In genomic region chr3:96173185-96173584, GRCm38 (mm10) we compare ENCODE assay signal across 8 mouse cellular contexts. TPM values are rescaled to one million over a fixed set of nuclear protein-coding genes. Genes with fewer than 3 reads are reported as not detected.
DNase-seq lines count a peak whose midpoint lies in the region; ATAC-seq and TF ChIP-seq lines count a peak whose summit lies in the region.

No protein-coding gene starts in this region.

- peak overlapping the region; percentile 84 for H3K9ac ChIP-seq in heart, embryonic 14.5 days (ENCODE audit: low read length)
- H3K9ac ChIP-seq in ES-E14 (ENCODE audit: insufficient read depth, low read depth, low read length, poor library complexity, severe bottlenecking): peak overlapping the region; percentile 99
- peak overlapping the region; percentile 86 for H3K9ac ChIP-seq in forebrain, postnatal 0 days

- peaks cover 46% of the 10 kb centered on the region for H3K36me3 ChIP-seq in heart, embryonic 14.5 days (ENCODE audit: control insufficient read depth, insufficient read depth, low read length)
- peaks cover 37% of the 10 kb centered on the region for H3K36me3 ChIP-seq in ES-E14 (ENCODE audit: control insufficient read depth, insufficient read depth, low read length, poor library complexity, severe bottlenecking)
- peaks cover 36% of the 10 kb centered on the region for H3K36me3 ChIP-seq in forebrain, postnatal 0 days (ENCODE audit: insufficient read depth)
- H3K36me3 ChIP-seq in midbrain, embryonic 10.5 days: peaks cover 49% of the 10 kb centered on the region

- DNase-seq in heart, adult 18-20 months: no peak
- no peak for DNase-seq in ES-E14 (ENCODE audit: low read depth, low spot score)
- DNase-seq in forebrain, postnatal 0 days: no peak
- DNase-seq in midbrain, embryonic 10.5 days (ENCODE audit: low spot score): no peak
- no peak for DNase-seq in gastrocnemius, postnatal 14 days
- DNase-seq in retina, embryonic 14.5 days (ENCODE audit: low spot score): no peak
- DNase-seq in left cerebral cortex, adult 9 months (ENCODE audit: low spot score in 2 of 2): no peak

- no peak overlapping the region for H3K27ac ChIP-seq in heart, embryonic 14.5 days (replicated peaks in 1 of 2; ENCODE audit: control insufficient read depth in 1 of 2, insufficient read depth in 1 of 2, low read depth in 2 of 2, low read length in 2 of 2)
- no peak overlapping the region for H3K27ac ChIP-seq in ES-E14 (ENCODE audit: insufficient read depth, low read depth, low read length, poor library complexity, severe bottlenecking)
- peak overlapping the region; percentile 97; the same call in 1 of the 2 replicates for H3K27ac ChIP-seq in forebrain, postnatal 0 days (ENCODE audit: low read depth, low read length)
- H3K27ac ChIP-seq in midbrain, embryonic 10.5 days (replicated peaks): peak overlapping the region; percentile 95

- peak overlapping the region; percentile 70 to 83 for H3K4me3 ChIP-seq in heart, embryonic 14.5 days (ENCODE audit: control insufficient read depth in 1 of 2, insufficient read depth in 1 of 2, low read depth in 1 of 2, low read length in 2 of 2)
- H3K4me3 ChIP-seq in ES-E14 (ENCODE audit: insufficient read depth in 1 of 2, low read depth in 1 of 2, low read length in 2 of 2, poor library complexity in 1 of 2, severe bottlenecking in 1 of 2): peak overlapping the region; percentile 97 to 98
- peak overlapping the region; percentile 87 for H3K4me3 ChIP-seq in forebrain, postnatal 0 days (ENCODE audit: low read depth, low read length)
- peak overlapping the region; percentile 92 for H3K4me3 ChIP-seq in midbrain, embryonic 10.5 days

- H3K4me1 ChIP-seq in heart, embryonic 14.5 days (ENCODE audit: control insufficient read depth in 2 of 2, insufficient read depth in 2 of 2, low read length in 2 of 2): peaks cover 14 to 21% of the 10 kb centered on the region in 2 experiments
- H3K4me1 ChIP-seq in ES-E14 (ENCODE audit: control insufficient read depth in 2 of 2, insufficient read depth in 2 of 2, low read length in 2 of 2, poor library complexity in 1 of 2): peaks cover 5 to 14% of the 10 kb centered on the region in 2 experiments; a peak in 3 of 4 replicates
- H3K4me1 ChIP-seq in forebrain, postnatal 0 days (ENCODE audit: insufficient read depth): peaks cover 8% of the 10 kb centered on the region
- H3K4me1 ChIP-seq in midbrain, embryonic 10.5 days: peaks cover 42% of the 10 kb centered on the region

- in situ Hi-C loops in ES-E14 (cut with MboI; ENCODE audit: low sequenced_read_pairs in 2 of 2, unreplicated experiment in 2 of 2): no loop called here

- no peaks in the 10 kb centered on the region for H3K9me3 ChIP-seq in heart, embryonic 14.5 days (ENCODE audit: control insufficient read depth, low read length)
- no peaks in the 10 kb centered on the region for H3K9me3 ChIP-seq in ES-E14 (ENCODE audit: control insufficient read depth, insufficient read depth, low read depth, low read length)
- no peaks in the 10 kb centered on the region for H3K9me3 ChIP-seq in forebrain, postnatal 0 days (ENCODE audit: low read length)
- no peaks in the 10 kb centered on the region for H3K9me3 ChIP-seq in midbrain, embryonic 10.5 days (replicated peaks)

- no peaks in the 10 kb centered on the region for H3K27me3 ChIP-seq in heart, embryonic 14.5 days (ENCODE audit: control insufficient read depth, insufficient read depth, low read length)
- no peaks in the 10 kb centered on the region for H3K27me3 ChIP-seq in forebrain, postnatal 0 days (ENCODE audit: insufficient read depth, low read length)
- no peaks in the 10 kb centered on the region for H3K27me3 ChIP-seq in midbrain, embryonic 10.5 days (ENCODE audit: low read depth, poor library complexity, severe bottlenecking)

- 36% methylated on average over 7 of the region's 7 CpGs for WGBS in heart, embryonic 14.5 days
- WGBS in forebrain, postnatal 0 days: 33% methylated on average over 7 of the region's 7 CpGs
- 40% methylated on average over 7 of the region's 7 CpGs for WGBS in midbrain, embryonic 10.5 days

- peak overlapping the region; percentile 97 for H3K4me2 ChIP-seq in heart, embryonic 14.5 days (ENCODE audit: low read length)
- peak overlapping the region; percentile 83 for H3K4me2 ChIP-seq in forebrain, postnatal 0 days (ENCODE audit: low read depth)

- intact Hi-C loops in gastrocnemius, postnatal 14 days (cut with DNase I; ENCODE audit: low total_unique reads): no loop called here

- TF ChIP-seq CTCF in forebrain, postnatal 0 days (IDR thresholded peaks at IDR 0.05; ENCODE audit: low read depth): no peak

- ATAC-seq in heart, embryonic 14.5 days (ENCODE audit: insufficient number of reproducible peaks, insufficient read depth, low FRiP score, low read depth): no peak
- ATAC-seq in forebrain, postnatal 0 days: no peak

TF ChIP-seq in ES-E14, 5 proteins besides CTCF, POLR2A, EP300 and RAD21:
- TF ChIP-seq CHD2 (IDR thresholded peaks at IDR 0.05; ENCODE audit: low read depth, low read length) (no peak), HCFC1 (IDR thresholded peaks at IDR 0.05; ENCODE audit: borderline replicate concordance, insufficient read depth, low read length) (no peak), ZC3H11A (IDR thresholded peaks at IDR 0.05; ENCODE audit: borderline replicate concordance, low read depth, low read length) (no peak), ZNF384 (IDR thresholded peaks at IDR 0.05; ENCODE audit: low read depth, low read length) (no peak), MAFK (IDR thresholded peaks at IDR 0.05; ENCODE audit: insufficient read depth, low read depth, low read length) (no peak)

RNA-seq across cellular contexts. Expression of gene Sf3b4, which starts 1.1 kb away (rescaled TPM):
- polyA plus RNA-seq in heart, embryonic 14.5 days (2014; fragmentation: Nextera tagmentation; extraction: Ambion mirVana): 83.7 and 88.8 TPM in 2 replicates
- 10 to 100 TPM; 15.4 to 18.7 TPM for total RNA-seq in heart, adult 18-20 months (2021)
- 64.1 and 91.1 TPM in 2 replicates for total RNA-seq in ES-E14 (2012; rRNA removed)
- total RNA-seq in forebrain, postnatal 0 days (2014; rRNA removed): 41.9 and 66.5 TPM in 2 replicates
- 169 and 172 TPM in 2 replicates for polyA plus RNA-seq in forebrain, postnatal 0 days (2015; fragmentation: Nextera tagmentation; extraction: Ambion mirVana)
- polyA plus RNA-seq in midbrain, embryonic 10.5 days (2016; fragmentation: Nextera tagmentation; extraction: Ambion mirVana): 262 and 271 TPM in 2 replicates
- 10 to 100 TPM; 10.3 to 13.2 TPM for total RNA-seq in gastrocnemius, postnatal 14 days (2021)

RNA-seq across cellular contexts. Expression of gene Sv2a, which starts 7.8 kb away (rescaled TPM):
- 10.8 and 12.0 TPM in 2 replicates for polyA plus RNA-seq in heart, embryonic 14.5 days (2014; fragmentation: Nextera tagmentation; extraction: Ambion mirVana)
- total RNA-seq in heart, adult 18-20 months (2021): 1 to 10 TPM; 1.8 to 2.1 TPM
- 7.2 and 8.2 TPM in 2 replicates for total RNA-seq in ES-E14 (2012; rRNA removed)
- 82.6 and 112 TPM in 2 replicates for total RNA-seq in forebrain, postnatal 0 days (2014; rRNA removed)
- 106 and 124 TPM in 2 replicates for polyA plus RNA-seq in forebrain, postnatal 0 days (2015; fragmentation: Nextera tagmentation; extraction: Ambion mirVana)
- 3.1 and 8.8 TPM in 2 replicates for polyA plus RNA-seq in midbrain, embryonic 10.5 days (2016; fragmentation: Nextera tagmentation; extraction: Ambion mirVana)
- 1 to 10 TPM; 1.8 to 4.0 TPM for total RNA-seq in gastrocnemius, postnatal 14 days (2021)

RNA-seq across cellular contexts. Expression of gene Mtmr11, which starts 11.4 kb away (rescaled TPM):
- polyA plus RNA-seq in heart, embryonic 14.5 days (2014; fragmentation: Nextera tagmentation; extraction: Ambion mirVana): 7.7 and 7.9 TPM in 2 replicates
- 1 to 10 TPM; 1.7 to 3.4 TPM for total RNA-seq in heart, adult 18-20 months (2021)
- 3.5 and 4.0 TPM in 2 replicates for total RNA-seq in ES-E14 (2012; rRNA removed)
- total RNA-seq in forebrain, postnatal 0 days (2014; rRNA removed): 9.5 and 14.6 TPM in 2 replicates
- 7.8 and 8.4 TPM in 2 replicates for polyA plus RNA-seq in forebrain, postnatal 0 days (2015; fragmentation: Nextera tagmentation; extraction: Ambion mirVana)
- polyA plus RNA-seq in midbrain, embryonic 10.5 days (2016; fragmentation: Nextera tagmentation; extraction: Ambion mirVana): 7.8 and 9.6 TPM in 2 replicates
- 1 to 10 TPM; 4.1 to 5.2 TPM for total RNA-seq in gastrocnemius, postnatal 14 days (2021)

RNA-seq across cellular contexts. Expression of gene Bola1, which starts 46.3 kb away (rescaled TPM):
- 50.2 and 56.1 TPM in 2 replicates for polyA plus RNA-seq in heart, embryonic 14.5 days (2014; fragmentation: Nextera tagmentation; extraction: Ambion mirVana)
- total RNA-seq in heart, adult 18-20 months (2021): 10 to 100 TPM; 28.1 to 34.4 TPM
- total RNA-seq in ES-E14 (2012; rRNA removed): 70.8 and 76.4 TPM in 2 replicates
- 31.4 and 40.2 TPM in 2 replicates for total RNA-seq in forebrain, postnatal 0 days (2014; rRNA removed)
- polyA plus RNA-seq in forebrain, postnatal 0 days (2015; fragmentation: Nextera tagmentation; extraction: Ambion mirVana): 67.7 and 75.8 TPM in 2 replicates
- 86.7 and 92.8 TPM in 2 replicates for polyA plus RNA-seq in midbrain, embryonic 10.5 days (2016; fragmentation: Nextera tagmentation; extraction: Ambion mirVana)
- total RNA-seq in gastrocnemius, postnatal 14 days (2021): 10 to 100 TPM; 26.4 to 27.7 TPM

RNA-seq across cellular contexts. Expression of gene Hist2h2ab, which starts 46.5 kb away (rescaled TPM):
- polyA plus RNA-seq in heart, embryonic 14.5 days (2014; fragmentation: Nextera tagmentation; extraction: Ambion mirVana): 1.3 TPM in 1 of 2 replicates, not detected in the other
- 1 to 10 TPM; 1.8 to 1.9 TPM for total RNA-seq in heart, adult 18-20 months (2021)
- 54.2 and 70.0 TPM in 2 replicates for total RNA-seq in ES-E14 (2012; rRNA removed)
- 166 and 395 TPM in 2 replicates for total RNA-seq in forebrain, postnatal 0 days (2014; rRNA removed)
- polyA plus RNA-seq in forebrain, postnatal 0 days (2015; fragmentation: Nextera tagmentation; extraction: Ambion mirVana): 1.2 TPM in 1 of 2 replicates, not detected in the other
- polyA plus RNA-seq in midbrain, embryonic 10.5 days (2016; fragmentation: Nextera tagmentation; extraction: Ambion mirVana): 0.98 TPM in 1 of 2 replicates, not detected in the other
- total RNA-seq in gastrocnemius, postnatal 14 days (2021): 1 to 10 TPM; 3.4 to 7.1 TPM

Comparison
In these comparisons a context has a peak if more than half of its experiments do, and no peak if none do; other contexts are left out.
1. H3K27ac ChIP-seq: peak in forebrain, postnatal 0 days (single experiment) and midbrain, embryonic 10.5 days (single experiment); none in heart, embryonic 14.5 days (0 of 2) and ES-E14 (single experiment).
2. Peak in every context shown above with its lines, with median percentiles within 50 percentile points of each other: H3K4me3 ChIP-seq and H3K9ac ChIP-seq.